Comparison of ENCODE assay signal across 26 mouse cellular contexts in genomic region chr14:16359704-16360103, GRCm38 (mm10). TPM values are rescaled to one million over a fixed set of nuclear protein-coding genes. Genes with fewer than 3 reads are reported as not detected.
A peak's percentile ranks its signal among the peaks of the same experiment; 100 is the strongest.
DNase-seq lines count a peak whose midpoint lies in the region; ATAC-seq lines count a peak whose summit lies in the region.
"Had no signal": no experiment of that assay in that cellular context is flagged by ENCODE, and none has a peak within 500 bp of the region (broad histone marks: within the 10 kb centered on the region; RNA-seq: fewer than 3 reads in every experiment).

No protein-coding gene starts in this region.

- no peak overlapping the region for H3K9ac ChIP-seq in liver, embryonic 11.5 days (ENCODE audit: low read depth, low read length)
- H3K9ac ChIP-seq in liver, embryonic 13.5 days = no peak overlapping the region; the same call in 1 of the 2 replicates
- H3K9ac ChIP-seq in liver, embryonic 15.5 days = no peak overlapping the region
- H3K9ac ChIP-seq: embryonic facial prominence, embryonic 12.5 days; forebrain, embryonic 13.5 days; forebrain, embryonic 15.5 days had no signal

- no peak overlapping the region for H3K4me3 ChIP-seq in liver, embryonic 11.5 days (ENCODE audit: low read depth, low read length)
- H3K4me3 ChIP-seq in liver, embryonic 13.5 days (replicated peaks) = no peak overlapping the region
- no peak overlapping the region for H3K4me3 ChIP-seq in liver, embryonic 15.5 days (replicated peaks)
- H3K4me3 ChIP-seq: embryonic facial prominence, embryonic 10.5 days; embryonic facial prominence, embryonic 12.5 days; forebrain, embryonic 13.5 days; forebrain, embryonic 15.5 days had no signal

- ATAC-seq in liver, embryonic 11.5 days (replicated peaks; ENCODE audit: low FRiP score) = peak; percentile 74
- peak; percentile 85 for ATAC-seq in liver, embryonic 13.5 days (ENCODE audit: low read depth)
- ATAC-seq in liver, embryonic 15.5 days (ENCODE audit: insufficient read depth) = peak; percentile 71
- ATAC-seq in cerebellum, adult (ENCODE audit: insufficient number of reproducible peaks, low FRiP score, low TSS enrichment) = no peak
- ATAC-seq: activated CD4-positive, CD25-positive, alpha-beta regulatory T cell, adult 4 months; CD4-positive, CD25-positive, alpha-beta regulatory T cell, adult 4 months; forebrain, embryonic 13.5 days; forebrain, embryonic 15.5 days; Patski had no signal

- intact Hi-C loops in heart, postnatal 25 days (cut with DNase I) = no loop called here

- no peaks in the 10 kb centered on the region for H3K9me3 ChIP-seq in liver, embryonic 11.5 days (ENCODE audit: control insufficient read depth, low read length)
- no peaks in the 10 kb centered on the region for H3K9me3 ChIP-seq in liver, embryonic 13.5 days (replicated peaks)
- no peaks in the 10 kb centered on the region for H3K9me3 ChIP-seq in liver, embryonic 15.5 days (replicated peaks)
- H3K9me3 ChIP-seq: embryonic facial prominence, embryonic 10.5 days; embryonic facial prominence, embryonic 12.5 days; forebrain, embryonic 13.5 days; forebrain, embryonic 15.5 days; G1E had no signal

- H3K27me3 ChIP-seq in liver, embryonic 11.5 days (replicated peaks; ENCODE audit: control insufficient read depth, insufficient read depth, low read length) = no peaks in the 10 kb centered on the region
- H3K27me3 ChIP-seq in liver, embryonic 13.5 days = no peaks in the 10 kb centered on the region
- H3K27me3 ChIP-seq in liver, embryonic 15.5 days = no peaks in the 10 kb centered on the region
- H3K27me3 ChIP-seq: CH12.LX; embryonic facial prominence, embryonic 12.5 days; forebrain, embryonic 13.5 days; forebrain, embryonic 15.5 days had no signal

- peaks cover 8% of the 10 kb centered on the region for H3K4me1 ChIP-seq in liver, embryonic 11.5 days (replicated peaks; ENCODE audit: control insufficient read depth, insufficient read depth, low read length)
- peaks cover 28% of the 10 kb centered on the region for H3K4me1 ChIP-seq in liver, embryonic 13.5 days (replicated peaks)
- H3K4me1 ChIP-seq in liver, embryonic 15.5 days (replicated peaks) = peaks cover 25% of the 10 kb centered on the region

- H3K36me3 ChIP-seq in liver, embryonic 11.5 days (ENCODE audit: control insufficient read depth, insufficient read depth, low read length) = no peaks in the 10 kb centered on the region
- H3K36me3 ChIP-seq in liver, embryonic 13.5 days = no peaks in the 10 kb centered on the region
- no peaks in the 10 kb centered on the region for H3K36me3 ChIP-seq in liver, embryonic 15.5 days (replicated peaks)
- H3K36me3 ChIP-seq: embryonic facial prominence, embryonic 10.5 days; embryonic facial prominence, embryonic 12.5 days; forebrain, embryonic 15.5 days; G1E had no signal

- WGBS in liver, embryonic 11.5 days = 39% methylated on average over 1 of the region's 1 CpGs
- WGBS in liver, embryonic 13.5 days (ENCODE audit: insufficient replicate concordance) = 25% methylated on average over 1 of the region's 1 CpGs
- WGBS in liver, embryonic 15.5 days (ENCODE audit: insufficient replicate concordance) = 9% methylated on average over 1 of the region's 1 CpGs

- H3K27ac ChIP-seq in liver, embryonic 11.5 days (ENCODE audit: low read depth, low read length) = no peak overlapping the region
- H3K27ac ChIP-seq in liver, embryonic 13.5 days = peak overlapping the region; percentile 34; the same call in 1 of the 2 replicates
- no peak overlapping the region for H3K27ac ChIP-seq in liver, embryonic 15.5 days (replicated peaks)
- H3K27ac ChIP-seq: embryonic facial prominence, embryonic 10.5 days; embryonic facial prominence, embryonic 12.5 days; forebrain, embryonic 13.5 days; forebrain, embryonic 15.5 days had no signal

- H3K4me2 ChIP-seq in liver, embryonic 11.5 days = no peak overlapping the region
- peak overlapping the region; percentile 37 for H3K4me2 ChIP-seq in liver, embryonic 13.5 days
- peak overlapping the region; percentile 41 for H3K4me2 ChIP-seq in liver, embryonic 15.5 days
- H3K4me2 ChIP-seq: embryonic facial prominence, embryonic 12.5 days; forebrain, embryonic 13.5 days; forebrain, embryonic 15.5 days had no signal

- peak; percentile 77 for DNase-seq in heart, adult 11 months
- no peak for DNase-seq in heart, postnatal 25 days (ENCODE audit: low spot score)
- no peak for DNase-seq in liver, embryonic 11.5 days (ENCODE audit: low spot score)
- no peak for DNase-seq in liver, embryonic 13.5 days
- DNase-seq in testis, postnatal 14 days (ENCODE audit: low spot score) = no peak
- DNase-seq in thymus, postnatal 4 days = no peak
- DNase-seq: adrenal gland, adult 2 months; adrenal gland, postnatal 10 days; adrenal gland, postnatal 25 days; B cell, adult 2 months; cerebellum, adult 11-12 months; cerebellum, adult 2 months; cerebellum, adult 9-10 months; cerebellum, postnatal 10 days; cerebellum, postnatal 25 days had no signal

RNA-seq across cellular contexts. Expression of gene Top2b, which starts 5.3 kb away (rescaled TPM):
- 10 to 100 TPM; 62.4 to 67.5 TPM for total RNA-seq in heart, postnatal 25 days (2021)
- polyA plus RNA-seq in liver, embryonic 11.5 days (2014; fragmentation: Nextera tagmentation; extraction: Ambion mirVana) = 67.8 and 72.4 TPM in 2 replicates
- 17.6 and 22.8 TPM in 2 replicates for polyA plus RNA-seq in liver, embryonic 13.5 days (2015; fragmentation: Nextera tagmentation; extraction: Ambion mirVana)
- polyA plus RNA-seq in liver, embryonic 15.5 days (2015; fragmentation: Nextera tagmentation; extraction: Ambion mirVana) = 13.2 and 14.1 TPM in 2 replicates
